Mouse (Mus musculus) midbrain, embryonic 11.5 days (tissue): ENCODE data around the gene Gnb4. TPM values are rescaled to one million over a fixed set of nuclear protein-coding genes. Genes with fewer than 3 reads are reported as not detected.

Experiments used
- ATAC-seq: fragments of 200-750 bp; cut with Nextera tagmentation; 2 replicates; pipeline ENCODE4 v1.8.0; 2017; ENCODE audit warnings: moderate TSS enrichment, moderate library complexity; ENCODE audit not compliant: low FRiP score
- DNase-seq: peaks from one replicate; pipeline ENCODE4 v3.0.0; 2015; ENCODE audit warnings: low spot score; ENCODE audit errors: missing footprints
- H3K27ac ChIP-seq: fragments of 300-500 bp; sonication (generic); 2 replicates; pipeline ENCODE4 v1.5.1; 2014; ENCODE audit warnings: low read depth, low read length
- H3K27me3 ChIP-seq: fragments of 300-500 bp; sonication (generic); 2 replicates; pipeline ENCODE4 v1.6.1; 2014; ENCODE audit warnings: mild to moderate bottlenecking, low read length, moderate library complexity, mixed read lengths; ENCODE audit not compliant: control insufficient read depth, insufficient read depth
- H3K36me3 ChIP-seq: fragments of 300-500 bp; sonication (generic); 2 replicates; pipeline ENCODE4 v1.6.1; 2014; ENCODE audit warnings: mild to moderate bottlenecking, low read length, moderate library complexity, mixed read lengths; ENCODE audit not compliant: control insufficient read depth, insufficient read depth
- H3K4me1 ChIP-seq: fragments of 300-500 bp; sonication (generic); 2 replicates; pipeline ENCODE4 v1.6.1; 2014; ENCODE audit warnings: low read length; ENCODE audit not compliant: control insufficient read depth, insufficient read depth
- H3K4me2 ChIP-seq: fragments of 300-500 bp; sonication (generic); 2 replicates; pipeline ENCODE4 v1.6.1; 2014; ENCODE audit warnings: mild to moderate bottlenecking, moderate library complexity
- H3K4me3 ChIP-seq: fragments of 300-500 bp; sonication (generic); 2 replicates; pipeline ENCODE4 v1.5.1; 2014; ENCODE audit warnings: low read depth, low read length
- H3K9ac ChIP-seq: fragments of 300-500 bp; sonication (generic); 2 replicates; pipeline ENCODE4 v1.6.1; 2014; ENCODE audit warnings: low read length
- H3K9me3 ChIP-seq: fragments of 300-500 bp; sonication (generic); 2 replicates; pipeline ENCODE4 v1.6.1; 2016; ENCODE audit warnings: low read length; ENCODE audit not compliant: control insufficient read depth
- WGBS: fragments of 180-500 bp; shearing (Covaris S2); extraction: QIAGEN DNeasy Blood & Tissue Kit; methylation state at CpG from one replicate; pipeline ENCODE4 v1.1.7; 2014; 5-methylcytosine and 5-hydroxymethylcytosine counted together
- polyA plus RNA-seq: library from polyadenylated mRNA; unstranded; fragments of >200 nt; fragmentation: Nextera tagmentation; extraction: Ambion mirVana; gene quantifications from 2 replicates; pipeline ENCODE4 v1.2.1, GENCODE M21; 2014

Gene Gnb4
- polyA plus RNA-seq, 1 experiment from 2014 or later, result 42.3 TPM

GRCm38 (mm10) chr3:32652739-32653138 lies 36.4 kb upstream of the Gnb4 start:
- H3K36me3 ChIP-seq, result no peaks in the 10 kb centered on the region
- no peak overlapping the region for H3K9ac ChIP-seq
- DNase-seq, result no peak
- no peak overlapping the region for H3K4me3 ChIP-seq
- H3K9me3 ChIP-seq, result no peaks in the 10 kb centered on the region
- WGBS, result 87% methylated on average over 4 of the region's 4 CpGs
- H3K27ac ChIP-seq, result no peak overlapping the region
- ATAC-seq, result no peak
- H3K4me1 ChIP-seq, result no peaks in the 10 kb centered on the region
- H3K27me3 ChIP-seq, result no peaks in the 10 kb centered on the region
- H3K4me2 ChIP-seq, result no peak overlapping the region

- Histone ChIP-seq H3K27me3 (no peaks in the 10 kb centered on the region), H3K27ac (no peak overlapping the region), H3K9me3 (no peaks in the 10 kb centered on the region), H3K4me1 (no peaks in the 10 kb centered on the region), H3K4me2 (no peak overlapping the region), H3K36me3 (no peaks in the 10 kb centered on the region), H3K4me3 (no peak overlapping the region), H3K9ac (no peak overlapping the region)
- ATAC-seq (no peak), DNase-seq (no peak)
- 79% methylated on average over 4 of the region's 4 CpGs for WGBS
Observed at GRCm38 (mm10) chr3:32649284-32649683, 32.9 kb upstream of the Gnb4 start.

DNA sequence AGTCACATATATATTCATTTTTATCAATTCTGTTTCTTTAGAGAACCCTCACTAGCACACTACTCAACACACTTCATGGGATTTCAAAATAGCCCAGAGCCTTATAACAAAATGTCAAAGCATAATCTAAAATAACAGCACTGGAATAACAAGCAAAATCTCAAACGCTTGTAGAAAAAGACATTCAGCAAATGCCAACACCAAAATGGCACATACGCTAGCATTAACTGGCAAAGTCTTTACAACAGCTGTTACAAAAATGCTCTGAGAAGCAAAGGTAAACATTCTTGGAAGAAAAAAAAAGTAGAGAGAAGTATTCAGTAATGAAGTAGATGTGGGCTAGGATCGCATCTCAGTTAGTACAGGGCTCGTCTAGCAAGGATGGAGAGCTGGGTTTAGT lies 30.5 kb upstream of the Gnb4 start:
- no peak overlapping the region for H3K27ac ChIP-seq
- H3K4me3 ChIP-seq, result no peak overlapping the region
- WGBS, result 90% methylated on average over 4 of the region's 4 CpGs
- H3K4me2 ChIP-seq, result no peak overlapping the region
- H3K9me3 ChIP-seq, result no peaks in the 10 kb centered on the region
- H3K36me3 ChIP-seq, result no peaks in the 10 kb centered on the region
- no peaks in the 10 kb centered on the region for H3K4me1 ChIP-seq
- H3K9ac ChIP-seq, result no peak overlapping the region
- DNase-seq (no peak), ATAC-seq (no peak)
- H3K27me3 ChIP-seq, result no peaks in the 10 kb centered on the region

- DNase-seq (no peak), ATAC-seq (no peak)
- H3K36me3 ChIP-seq, result no peaks in the 10 kb centered on the region
- H3K4me3 ChIP-seq, result no peak overlapping the region
- 86% methylated on average over 2 of the region's 2 CpGs for WGBS
- no peak overlapping the region for H3K27ac ChIP-seq
- no peaks in the 10 kb centered on the region for H3K27me3 ChIP-seq
- no peak overlapping the region for H3K9ac ChIP-seq
- no peak overlapping the region for H3K4me2 ChIP-seq
- H3K4me1 ChIP-seq, result no peaks in the 10 kb centered on the region
- H3K9me3 ChIP-seq, result no peaks in the 10 kb centered on the region
Observed at GRCm38 (mm10) chr3:32644751-32645150, 28.4 kb upstream of the Gnb4 start.

DNA sequence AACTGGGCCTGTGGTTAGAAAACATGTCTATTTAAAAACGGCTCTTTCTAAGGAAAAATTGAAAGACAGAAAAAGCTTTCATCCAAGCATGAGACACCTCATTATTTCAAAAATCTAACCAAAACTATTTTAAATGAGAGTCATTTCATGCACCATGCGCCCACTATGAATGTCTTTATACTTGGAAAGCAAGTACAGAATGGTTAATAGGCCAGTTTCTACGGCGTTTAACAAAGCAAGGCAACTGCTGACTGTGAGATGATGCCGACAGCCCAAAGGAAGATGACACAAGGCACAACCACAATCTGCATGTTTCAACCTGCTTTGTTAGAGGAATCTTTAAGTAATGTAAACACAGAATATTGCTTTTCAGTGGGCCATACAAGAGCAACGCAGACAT lies 25.7 kb upstream of the Gnb4 start:
- Histone ChIP-seq H3K9me3 (no peaks in the 10 kb centered on the region), H3K27ac (no peak overlapping the region), H3K4me1 (no peaks in the 10 kb centered on the region), H3K4me3 (no peak overlapping the region), H3K4me2 (no peak overlapping the region), H3K27me3 (no peaks in the 10 kb centered on the region), H3K36me3 (no peaks in the 10 kb centered on the region), H3K9ac (no peak overlapping the region)
- 86% methylated on average over 6 of the region's 6 CpGs for WGBS
- DNase-seq (no peak), ATAC-seq (no peak)

GRCm38 (mm10) chr3:32638240-32638639 lies 21.9 kb upstream of the Gnb4 start:
- ATAC-seq, result no peak
- no peak overlapping the region for H3K4me2 ChIP-seq
- H3K27me3 ChIP-seq, result no peaks in the 10 kb centered on the region
- 62% methylated on average over 8 of the region's 8 CpGs for WGBS
- H3K27ac ChIP-seq, result no peak overlapping the region
- DNase-seq, result no peak
- H3K9ac ChIP-seq, result no peak overlapping the region
- H3K36me3 ChIP-seq, result no peaks in the 10 kb centered on the region
- no peak overlapping the region for H3K4me3 ChIP-seq
- no peaks in the 10 kb centered on the region for H3K9me3 ChIP-seq
- H3K4me1 ChIP-seq, result no peaks in the 10 kb centered on the region

- WGBS, result 86% methylated on average over 5 of the region's 5 CpGs
- Histone ChIP-seq H3K36me3 (no peaks in the 10 kb centered on the region), H3K9me3 (no peaks in the 10 kb centered on the region), H3K27ac (no peak overlapping the region), H3K4me1 (no peaks in the 10 kb centered on the region), H3K4me2 (no peak overlapping the region), H3K4me3 (no peak overlapping the region), H3K9ac (no peak overlapping the region), H3K27me3 (no peaks in the 10 kb centered on the region)
- no peak for ATAC-seq
- DNase-seq, result no peak
Observed at GRCm38 (mm10) chr3:32632760-32633264, 16.4 kb upstream of the Gnb4 start.

GRCm38 (mm10) chr3:32630210-32630609 lies 13.8 kb upstream of the Gnb4 start:
- WGBS, result 72% methylated on average over 4 of the region's 4 CpGs
- Histone ChIP-seq H3K4me2 (no peak overlapping the region), H3K27ac (no peak overlapping the region), H3K4me3 (no peak overlapping the region), H3K4me1 (no peaks in the 10 kb centered on the region), H3K9me3 (no peaks in the 10 kb centered on the region), H3K27me3 (no peaks in the 10 kb centered on the region), H3K36me3 (no peaks in the 10 kb centered on the region), H3K9ac (no peak overlapping the region)
- no peak for DNase-seq
- ATAC-seq, result no peak

DNA sequence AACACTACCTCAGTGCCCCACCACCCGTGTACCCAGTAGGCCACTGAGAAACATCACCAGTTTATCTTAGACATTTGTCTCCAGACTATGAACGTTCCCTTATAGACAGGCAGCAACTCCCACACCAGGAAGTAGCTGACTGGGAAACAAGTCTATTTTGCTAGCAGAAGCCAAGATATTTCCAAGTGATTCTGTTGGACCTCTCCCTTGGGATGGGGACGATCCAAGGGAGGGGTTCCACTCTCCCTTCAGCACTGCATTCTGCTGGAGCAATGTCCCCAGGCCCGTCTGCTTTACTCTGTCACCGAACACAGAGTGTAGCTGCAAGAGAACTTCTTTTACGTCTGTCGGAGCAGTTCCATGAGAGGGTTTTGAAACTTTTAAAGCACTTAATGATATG lies 11.8 kb upstream of the Gnb4 start:
- H3K27me3 ChIP-seq, result no peaks in the 10 kb centered on the region
- no peak for ATAC-seq
- H3K4me1 ChIP-seq, result no peaks in the 10 kb centered on the region
- H3K9ac ChIP-seq, result no peak overlapping the region
- no peaks in the 10 kb centered on the region for H3K36me3 ChIP-seq
- no peaks in the 10 kb centered on the region for H3K9me3 ChIP-seq
- H3K4me3 ChIP-seq, result no peak overlapping the region
- WGBS, result 90% methylated on average over 7 of the region's 7 CpGs
- no peak overlapping the region for H3K27ac ChIP-seq
- DNase-seq, result no peak
- H3K4me2 ChIP-seq, result no peak overlapping the region

DNA sequence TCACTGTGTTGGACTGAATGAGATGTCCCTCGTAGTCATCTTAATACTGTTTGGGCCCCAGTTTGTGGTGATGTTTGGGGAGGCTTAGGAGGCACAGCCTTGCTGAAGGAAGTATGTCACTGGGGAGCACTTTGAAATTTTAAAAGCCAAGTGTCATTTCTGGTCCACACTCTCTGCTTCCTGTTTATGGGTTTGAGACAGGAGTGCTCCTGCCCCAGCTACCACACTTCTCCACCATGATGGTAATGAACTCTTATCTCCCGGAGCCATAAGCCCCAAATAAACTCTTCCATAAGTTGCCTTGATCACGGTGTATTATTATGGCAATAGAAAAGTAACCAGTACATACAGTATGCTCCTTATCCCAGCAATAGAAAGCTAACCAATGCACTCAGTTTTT lies 5.7 kb upstream of the Gnb4 start:
- Histone ChIP-seq H3K4me2 (no peak overlapping the region), H3K36me3 (no peaks in the 10 kb centered on the region), H3K9me3 (no peaks in the 10 kb centered on the region), H3K4me1 (no peaks in the 10 kb centered on the region), H3K27me3 (no peaks in the 10 kb centered on the region), H3K4me3 (no peak overlapping the region), H3K9ac (no peak overlapping the region), H3K27ac (no peak overlapping the region)
- WGBS, result 96% methylated on average over 3 of the region's 3 CpGs
- DNase-seq, result no peak
- no peak for ATAC-seq
